Mouse (Mus musculus): Measurements from ENCODE around the gene Tmem44. TPM values are rescaled to one million over a fixed set of nuclear protein-coding genes. Genes with fewer than 3 reads are reported as not detected.

The Tmem44 gene
- total and polyA plus RNA-seq, 2 experiments from 2014 or later = 66.6 to 107 TPM

DNA sequence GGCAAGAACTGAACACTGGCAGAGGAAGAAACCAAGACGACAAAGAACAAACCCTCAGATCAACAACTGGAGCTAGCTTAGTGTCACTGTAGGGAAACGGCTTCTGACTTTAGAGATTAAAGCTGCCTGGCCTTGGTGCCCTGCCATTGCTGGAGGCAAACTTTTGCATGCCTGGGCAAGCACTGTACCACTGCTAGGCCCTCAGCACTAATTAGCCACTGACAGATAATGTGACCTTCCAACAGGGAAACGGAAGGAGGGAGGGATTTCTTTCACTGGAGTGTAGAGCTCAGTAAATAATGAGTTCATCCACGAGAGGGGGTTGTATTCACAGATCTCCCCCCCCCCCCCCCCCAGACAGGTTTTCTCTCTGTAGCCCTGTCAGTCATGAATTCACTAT is 21.6 kb upstream of the Tmem44 start:
- ATAC-seq = no peak
- TF ChIP-seq CTCF (IDR thresholded peaks at IDR 0.05; ENCODE audit: low read depth) = no peak

GRCm38 (mm10) chr16:30571378-30571777 is 20.7 kb upstream of the Tmem44 start:
- no peak overlapping the region for H3K4me3 ChIP-seq (ENCODE audit: low read depth, low read length)
- H3K9ac ChIP-seq = no peak overlapping the region
- peaks cover 81% of the 10 kb centered on the region for H3K36me3 ChIP-seq (ENCODE audit: insufficient read depth)
- TF ChIP-seq CTCF (IDR thresholded peaks at IDR 0.05; ENCODE audit: low read depth) = no peak
- 96% methylated on average over 5 of the region's 5 CpGs for WGBS
- DNase-seq (no peak), ATAC-seq (no peak)
- no peaks in the 10 kb centered on the region for H3K4me1 ChIP-seq (ENCODE audit: insufficient read depth)
- no peak overlapping the region for H3K27ac ChIP-seq (ENCODE audit: low read depth, low read length)
- no peaks in the 10 kb centered on the region for H3K27me3 ChIP-seq (ENCODE audit: insufficient read depth, low read length)
- H3K4me2 ChIP-seq (ENCODE audit: low read depth) = no peak overlapping the region
- H3K9me3 ChIP-seq (ENCODE audit: low read length) = no peaks in the 10 kb centered on the region

More for the DNA sequence above, 21.6 kb upstream of the Tmem44 start:
- WGBS = 25% methylated on average over 4 of the region's 4 CpGs
- Histone ChIP-seq H3K4me1 (ENCODE audit: insufficient read depth) (no peaks in the 10 kb centered on the region), H3K9me3 (ENCODE audit: low read length) (no peaks in the 10 kb centered on the region), H3K4me3 (ENCODE audit: low read depth, low read length) (no peak overlapping the region), H3K27ac (ENCODE audit: low read depth, low read length) (no peak overlapping the region), H3K36me3 (ENCODE audit: insufficient read depth) (peaks cover 84% of the 10 kb centered on the region), H3K27me3 (ENCODE audit: insufficient read depth, low read length) (no peaks in the 10 kb centered on the region), H3K4me2 (ENCODE audit: low read depth) (no peak overlapping the region), H3K9ac (no peak overlapping the region)
- DNase-seq = no peak

- H3K9me3 ChIP-seq (ENCODE audit: low read length) = no peaks in the 10 kb centered on the region
- ATAC-seq (no peak), DNase-seq (no peak)
- WGBS = 99% methylated on average over 4 of the region's 4 CpGs
- no peak overlapping the region for H3K9ac ChIP-seq
- no peak overlapping the region for H3K4me3 ChIP-seq (ENCODE audit: low read depth, low read length)
- no peaks in the 10 kb centered on the region for H3K4me1 ChIP-seq (ENCODE audit: insufficient read depth)
- H3K27ac ChIP-seq (ENCODE audit: low read depth, low read length) = no peak overlapping the region
- H3K36me3 ChIP-seq (ENCODE audit: insufficient read depth) = peaks cover 78% of the 10 kb centered on the region
- H3K27me3 ChIP-seq (ENCODE audit: insufficient read depth, low read length) = no peaks in the 10 kb centered on the region
- no peak overlapping the region for H3K4me2 ChIP-seq (ENCODE audit: low read depth)
- TF ChIP-seq CTCF (IDR thresholded peaks at IDR 0.05; ENCODE audit: low read depth) = 0 out of 2 replicates have a peak, but pooled peaks have one; percentile 17
Measured at GRCm38 (mm10) chr16:30570173-30570572, 19.5 kb upstream of the Tmem44 start.

DNA sequence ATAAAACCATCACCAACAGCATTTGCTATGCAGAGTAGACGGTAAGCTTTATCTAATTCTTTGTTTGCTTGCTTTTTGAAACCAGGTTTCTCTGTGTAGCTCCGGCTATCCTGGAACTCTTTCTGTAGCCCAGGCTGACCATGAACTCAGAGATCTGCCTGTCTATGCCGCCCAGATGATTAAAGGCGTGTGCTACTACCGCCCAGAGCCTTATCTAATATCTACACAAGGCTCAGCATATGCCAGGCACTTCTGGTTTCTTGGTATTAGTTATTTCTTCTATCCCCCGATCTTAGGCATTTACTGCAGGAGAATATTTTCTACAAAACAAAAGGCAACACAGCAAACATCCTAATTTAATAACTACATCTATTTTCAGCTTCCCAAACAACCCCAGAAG is 15.0 kb upstream of the Tmem44 start:
- Histone ChIP-seq H3K36me3 (ENCODE audit: insufficient read depth) (peaks cover 84% of the 10 kb centered on the region), H3K27ac (ENCODE audit: low read depth, low read length) (no peak overlapping the region), H3K9me3 (ENCODE audit: low read length) (no peaks in the 10 kb centered on the region), H3K27me3 (ENCODE audit: insufficient read depth, low read length) (no peaks in the 10 kb centered on the region), H3K4me3 (ENCODE audit: low read depth, low read length) (no peak overlapping the region), H3K4me2 (ENCODE audit: low read depth) (no peak overlapping the region), H3K9ac (no peak overlapping the region), H3K4me1 (ENCODE audit: insufficient read depth) (no peaks in the 10 kb centered on the region)
- no peak for DNase-seq
- WGBS = 95% methylated on average over 6 of the region's 6 CpGs
- TF ChIP-seq CTCF (IDR thresholded peaks at IDR 0.05; ENCODE audit: low read depth) = no peak
- ATAC-seq = no peak

DNA sequence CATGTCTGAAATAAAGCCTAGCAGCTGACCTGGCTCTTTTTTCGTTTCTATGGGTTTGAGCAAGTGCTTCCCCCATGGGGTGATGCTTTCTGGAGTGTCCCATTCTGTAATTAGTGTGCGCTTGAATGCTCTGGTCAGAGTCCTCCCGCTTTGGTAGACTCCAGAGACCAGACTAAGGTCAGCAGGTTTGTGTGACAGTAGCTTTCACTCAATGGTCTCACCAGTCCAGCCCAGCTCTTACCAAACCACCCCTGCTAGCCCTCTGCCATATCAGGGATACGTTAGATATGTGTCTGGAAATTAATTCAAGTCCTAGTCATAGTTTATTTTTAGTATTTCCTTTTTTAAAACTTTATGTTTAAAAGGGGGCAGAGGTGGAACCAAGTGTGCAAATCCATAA is 10.0 kb upstream of the Tmem44 start:
- DNase-seq (no peak), ATAC-seq (no peak)
- H3K9me3 ChIP-seq (ENCODE audit: low read length) = peaks cover 5% of the 10 kb centered on the region; the same call in 1 of the 2 replicates
- H3K27ac ChIP-seq (ENCODE audit: low read depth, low read length) = no peak overlapping the region
- no peak for TF ChIP-seq CTCF (IDR thresholded peaks at IDR 0.05; ENCODE audit: low read depth)
- no peak overlapping the region for H3K4me3 ChIP-seq (ENCODE audit: low read depth, low read length)
- no peak overlapping the region for H3K4me2 ChIP-seq (ENCODE audit: low read depth)
- peaks cover 70% of the 10 kb centered on the region for H3K36me3 ChIP-seq (ENCODE audit: insufficient read depth)
- no peaks in the 10 kb centered on the region for H3K4me1 ChIP-seq (ENCODE audit: insufficient read depth)
- 88% methylated on average over 4 of the region's 4 CpGs for WGBS
- no peak overlapping the region for H3K9ac ChIP-seq
- no peaks in the 10 kb centered on the region for H3K27me3 ChIP-seq (ENCODE audit: insufficient read depth, low read length)

DNA sequence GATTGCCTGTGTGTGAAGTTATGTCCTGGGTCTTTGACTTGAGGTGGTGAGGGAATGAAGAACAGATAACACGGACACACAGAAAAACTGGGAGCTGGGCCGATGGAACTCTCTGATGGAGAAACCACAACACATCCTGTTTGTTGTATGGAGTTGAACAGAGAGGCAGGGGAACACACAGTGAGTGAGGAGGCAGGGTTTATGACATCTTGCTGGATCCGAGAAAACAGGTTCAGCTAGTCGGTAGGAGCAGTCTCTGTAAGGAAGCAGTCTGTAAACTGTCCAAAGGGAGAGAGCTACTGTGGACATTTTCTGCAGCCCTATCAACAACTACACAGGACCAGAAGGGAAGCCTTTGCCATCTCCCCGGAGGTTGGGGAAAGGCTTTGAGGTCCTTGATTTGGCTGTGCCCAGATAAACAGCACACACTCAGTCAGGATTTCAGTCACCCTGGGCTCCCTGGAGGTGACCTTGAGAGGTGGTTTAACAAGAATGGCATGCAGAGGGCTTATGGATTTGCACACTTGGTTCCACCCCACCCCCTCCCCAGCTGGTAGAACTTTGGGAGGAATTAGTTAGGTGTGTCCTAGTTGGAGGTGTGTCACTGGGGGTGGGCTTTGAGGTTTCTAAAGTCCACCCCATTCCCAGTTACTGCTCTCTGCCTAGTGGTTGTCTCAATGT is 8.8 kb upstream of the Tmem44 start:
- Histone ChIP-seq H3K4me2 (ENCODE audit: low read depth) (no peak overlapping the region), H3K9ac (no peak overlapping the region), H3K9me3 (ENCODE audit: low read length) (peaks cover 14% of the 10 kb centered on the region; the same call in 1 of the 2 replicates), H3K4me1 (ENCODE audit: insufficient read depth) (no peaks in the 10 kb centered on the region), H3K36me3 (ENCODE audit: insufficient read depth) (peaks cover 59% of the 10 kb centered on the region), H3K27me3 (ENCODE audit: insufficient read depth, low read length) (no peaks in the 10 kb centered on the region), H3K27ac (ENCODE audit: low read depth, low read length) (no peak overlapping the region), H3K4me3 (ENCODE audit: low read depth, low read length) (no peak overlapping the region)
- 96% methylated on average over 5 of the region's 5 CpGs for WGBS
- DNase-seq (no peak), ATAC-seq (no peak)
- no peak for TF ChIP-seq CTCF (IDR thresholded peaks at IDR 0.05; ENCODE audit: low read depth)

GRCm38 (mm10) chr16:30554109-30554508 is 3.5 kb upstream of the Tmem44 start:
- DNase-seq (no peak), ATAC-seq (no peak)
- Histone ChIP-seq H3K4me3 (ENCODE audit: low read depth, low read length) (no peak overlapping the region), H3K27ac (ENCODE audit: low read depth, low read length) (no peak overlapping the region), H3K4me2 (ENCODE audit: low read depth) (no peak overlapping the region), H3K36me3 (ENCODE audit: insufficient read depth) (peaks cover 9% of the 10 kb centered on the region), H3K4me1 (ENCODE audit: insufficient read depth) (peaks cover 3% of the 10 kb centered on the region; the same call in 1 of the 2 replicates), H3K9me3 (ENCODE audit: low read length) (peaks cover 14% of the 10 kb centered on the region; the same call in 1 of the 2 replicates), H3K9ac (no peak overlapping the region), H3K27me3 (ENCODE audit: insufficient read depth, low read length) (no peaks in the 10 kb centered on the region)
- WGBS = 98% methylated on average over 8 of the region's 8 CpGs
- TF ChIP-seq CTCF (IDR thresholded peaks at IDR 0.05; ENCODE audit: low read depth) = no peak
